Mouse (Mus musculus): Measurements from ENCODE around the gene Eme2. TPM values are rescaled to one million over a fixed set of nuclear protein-coding genes. Genes with fewer than 3 reads are reported as not detected.
A peak's percentile ranks its signal among the peaks of the same experiment; 100 is the strongest.

Eme2 gene
- polyA plus RNA-seq, 1 experiment from 2014 or later, result 12.2 TPM

GRCm38 (mm10) chr17:24885356-24886133, 9.3 kb downstream of the Eme2 start:
- ATAC-seq (ENCODE audit: low read depth), result no peak
- Histone ChIP-seq H3K9ac (ENCODE audit: low read depth, low read length) (peak overlapping the region; percentile 83), H3K4me3 (ENCODE audit: low read depth, low read length) (peak overlapping the region; percentile 94), H3K4me2 (ENCODE audit: low read depth, low read length) (peak overlapping the region; percentile 90), H3K36me3 (ENCODE audit: control insufficient read depth, insufficient read depth) (peaks cover 40% of the 10 kb centered on the region), H3K27ac (ENCODE audit: low read length) (peak overlapping the region; percentile 58), H3K27me3 (ENCODE audit: control insufficient read depth, insufficient read depth, low read depth, low read length) (no peaks in the 10 kb centered on the region), H3K4me1 (ENCODE audit: control insufficient read depth, low read depth, low read length) (peaks cover 27% of the 10 kb centered on the region), H3K9me3 (replicated peaks; ENCODE audit: control insufficient read depth, low read length) (no peaks in the 10 kb centered on the region)
- 20% methylated on average over 22 of the region's 22 CpGs for WGBS (ENCODE audit: insufficient replicate concordance)

DNA sequence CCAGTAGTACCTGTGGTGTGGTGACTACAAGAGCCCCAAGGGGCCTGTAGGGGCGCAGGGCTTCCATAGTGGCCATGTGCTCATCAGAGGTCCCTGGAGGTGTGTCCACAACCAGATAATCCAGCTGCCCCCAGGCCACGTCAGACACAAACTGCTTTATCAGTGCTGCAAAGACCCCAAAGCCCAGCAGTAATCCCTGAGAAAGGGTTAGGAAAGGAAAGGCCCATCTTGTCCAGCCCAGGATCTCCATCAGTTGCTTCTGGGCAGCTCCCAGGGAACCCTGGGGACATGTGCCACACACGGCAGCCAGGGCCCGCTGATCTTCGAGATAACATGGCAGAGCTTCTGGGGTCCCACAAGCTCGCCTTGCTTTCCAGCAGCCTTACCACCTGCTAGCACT, 10.5 kb downstream of the Eme2 start:
- no peak for ATAC-seq (ENCODE audit: low read depth)
- no peaks in the 10 kb centered on the region for H3K9me3 ChIP-seq (replicated peaks; ENCODE audit: control insufficient read depth, low read length)
- H3K4me3 ChIP-seq (ENCODE audit: low read depth, low read length), result no peak overlapping the region
- H3K27ac ChIP-seq (ENCODE audit: low read length), result no peak overlapping the region
- no peak overlapping the region for H3K4me2 ChIP-seq (ENCODE audit: low read depth, low read length)
- peaks cover 26% of the 10 kb centered on the region for H3K4me1 ChIP-seq (ENCODE audit: control insufficient read depth, low read depth, low read length)
- H3K27me3 ChIP-seq (ENCODE audit: control insufficient read depth, insufficient read depth, low read depth, low read length), result no peaks in the 10 kb centered on the region
- 70% methylated on average over 6 of the region's 6 CpGs for WGBS (ENCODE audit: insufficient replicate concordance)
- no peak overlapping the region for H3K9ac ChIP-seq (ENCODE audit: low read depth, low read length)
- peaks cover 29% of the 10 kb centered on the region for H3K36me3 ChIP-seq (ENCODE audit: control insufficient read depth, insufficient read depth)

DNA sequence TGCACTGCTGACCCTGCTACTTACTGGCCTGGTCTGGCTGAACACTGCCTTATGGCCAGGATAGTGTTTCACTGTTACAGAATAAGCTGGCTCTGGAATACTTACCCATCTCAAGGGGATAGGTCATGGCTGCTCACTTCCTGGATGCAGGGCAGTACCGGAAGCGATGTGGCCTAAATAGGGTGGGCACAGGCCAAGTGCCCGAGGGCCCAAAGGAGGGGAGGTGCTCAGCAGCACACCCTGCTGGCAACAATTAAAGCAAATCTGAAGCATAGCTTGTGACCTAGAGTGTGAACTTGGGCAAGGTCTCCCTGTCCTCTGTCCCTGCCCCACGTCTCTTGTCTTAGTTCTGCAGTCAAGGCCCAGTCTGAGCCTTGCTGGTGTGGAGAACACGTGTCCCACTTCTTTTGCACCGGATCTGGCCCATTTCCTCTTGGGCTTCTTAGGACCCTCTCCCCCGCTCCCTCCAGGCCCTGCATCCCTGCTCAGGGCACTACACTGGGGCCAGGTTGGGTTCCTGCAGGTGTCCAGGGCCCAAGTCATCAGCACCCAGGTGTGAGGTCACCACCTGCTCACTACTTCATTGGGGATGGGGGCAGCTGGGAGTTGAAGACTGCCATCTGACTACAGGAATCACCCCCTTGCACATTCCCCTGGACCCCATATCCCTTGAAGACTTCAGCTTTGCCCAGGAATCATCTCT, 13.0 kb downstream of the Eme2 start:
- Histone ChIP-seq H3K9me3 (replicated peaks; ENCODE audit: control insufficient read depth, low read length) (no peaks in the 10 kb centered on the region), H3K4me3 (ENCODE audit: low read depth, low read length) (no peak overlapping the region), H3K36me3 (ENCODE audit: control insufficient read depth, insufficient read depth) (peaks cover 20% of the 10 kb centered on the region), H3K4me1 (ENCODE audit: control insufficient read depth, low read depth, low read length) (peaks cover 13% of the 10 kb centered on the region), H3K27me3 (ENCODE audit: control insufficient read depth, insufficient read depth, low read depth, low read length) (no peaks in the 10 kb centered on the region), H3K9ac (ENCODE audit: low read depth, low read length) (no peak overlapping the region), H3K4me2 (ENCODE audit: low read depth, low read length) (no peak overlapping the region), H3K27ac (ENCODE audit: low read length) (no peak overlapping the region)
- WGBS (ENCODE audit: insufficient replicate concordance), result 40% methylated on average over 7 of the region's 7 CpGs
- no peak for ATAC-seq (ENCODE audit: low read depth)

DNA sequence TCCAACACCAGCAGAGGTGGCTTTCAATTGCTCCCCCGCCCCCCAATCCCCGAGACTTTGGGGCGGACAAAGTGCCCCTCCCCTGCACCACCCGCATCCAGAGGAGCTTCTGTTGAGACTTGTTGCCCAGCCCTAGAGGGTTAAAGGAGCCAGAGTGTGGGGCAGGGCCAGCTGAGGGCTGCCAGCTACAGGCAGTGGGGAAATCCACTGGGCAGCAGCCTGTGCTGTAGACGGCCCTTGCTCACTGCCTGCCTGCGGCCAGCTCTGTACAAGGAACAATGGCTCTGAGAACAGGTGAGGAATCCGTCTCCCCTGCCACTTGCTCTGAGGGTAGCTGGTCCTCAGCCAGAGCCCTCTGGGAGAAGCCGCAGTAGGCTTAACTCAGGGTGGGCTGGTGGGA, 16.4 kb downstream of the Eme2 start:
- 68% methylated on average over 8 of the region's 8 CpGs for WGBS (ENCODE audit: insufficient replicate concordance)

GRCm38 (mm10) chr17:24878117-24878397, 16.8 kb downstream of the Eme2 start:
- Histone ChIP-seq H3K36me3 (ENCODE audit: control insufficient read depth, insufficient read depth) (peaks cover 9% of the 10 kb centered on the region), H3K9me3 (replicated peaks; ENCODE audit: control insufficient read depth, low read length) (no peaks in the 10 kb centered on the region), H3K4me1 (ENCODE audit: control insufficient read depth, low read depth, low read length) (peaks cover 3% of the 10 kb centered on the region; the same call in 1 of the 2 replicates), H3K27ac (ENCODE audit: low read length) (peak overlapping the region; percentile 62), H3K27me3 (ENCODE audit: control insufficient read depth, insufficient read depth, low read depth, low read length) (no peaks in the 10 kb centered on the region), H3K9ac (ENCODE audit: low read depth, low read length) (no peak overlapping the region), H3K4me3 (ENCODE audit: low read depth, low read length) (no peak overlapping the region), H3K4me2 (ENCODE audit: low read depth, low read length) (peak overlapping the region; percentile 17; the same call in 1 of the 2 replicates)
- 59% methylated on average over 5 of the region's 5 CpGs for WGBS (ENCODE audit: insufficient replicate concordance)
- peak; percentile 71 for ATAC-seq (ENCODE audit: low read depth)

More for the DNA sequence above, 16.4 kb downstream of the Eme2 start:
- Histone ChIP-seq H3K9me3 (replicated peaks; ENCODE audit: control insufficient read depth, low read length) (no peaks in the 10 kb centered on the region), H3K36me3 (ENCODE audit: control insufficient read depth, insufficient read depth) (peaks cover 14% of the 10 kb centered on the region), H3K27me3 (ENCODE audit: control insufficient read depth, insufficient read depth, low read depth, low read length) (no peaks in the 10 kb centered on the region), H3K27ac (ENCODE audit: low read length) (no peak overlapping the region), H3K4me1 (ENCODE audit: control insufficient read depth, low read depth, low read length) (peaks cover 3% of the 10 kb centered on the region; the same call in 1 of the 2 replicates), H3K9ac (ENCODE audit: low read depth, low read length) (no peak overlapping the region), H3K4me3 (ENCODE audit: low read depth, low read length) (no peak overlapping the region), H3K4me2 (ENCODE audit: low read depth, low read length) (peak overlapping the region; percentile 1; the same call in 1 of the 2 replicates)
- no peak for ATAC-seq (ENCODE audit: low read depth)

DNA sequence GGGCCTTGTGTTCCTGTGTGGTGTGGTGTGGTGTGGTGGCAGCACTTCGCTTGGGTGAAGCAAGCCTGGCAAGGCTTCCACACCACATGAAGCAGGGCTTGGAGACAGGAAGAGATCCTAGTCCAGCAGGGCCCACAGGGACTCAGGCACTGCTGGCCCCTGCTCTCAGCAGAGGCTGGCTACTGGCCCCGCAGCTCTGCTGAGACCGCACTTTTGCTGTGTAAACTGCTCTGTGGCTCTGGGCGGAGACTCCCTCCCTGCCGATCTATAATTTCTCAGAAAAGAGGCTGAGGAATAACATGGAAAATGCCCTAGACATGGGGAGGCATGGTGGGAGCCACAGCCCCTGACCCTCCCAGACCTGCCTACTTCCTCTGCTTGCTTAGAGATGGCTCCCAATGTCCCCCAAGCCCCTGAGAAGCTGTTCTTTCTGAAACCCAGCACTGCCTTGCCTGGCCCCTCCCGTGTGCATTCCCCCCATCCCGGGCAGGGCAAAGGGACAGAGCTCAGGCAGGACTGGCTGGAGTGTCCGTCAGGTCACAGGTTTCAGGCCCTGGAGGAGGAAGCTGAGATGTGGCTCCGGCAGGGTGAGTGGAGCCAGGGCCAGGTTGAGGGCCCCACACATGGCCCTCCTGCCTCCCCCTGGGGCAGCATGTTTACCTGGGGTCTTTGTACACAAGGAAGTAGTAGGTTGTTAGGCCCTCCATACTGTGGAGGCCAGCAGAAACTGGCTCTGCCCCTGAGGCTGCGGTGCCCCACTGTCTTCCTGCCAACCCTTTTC, 17.4 kb downstream of the Eme2 start:
- ATAC-seq (ENCODE audit: low read depth), result peak; percentile 75
- 58% methylated on average over 10 of the region's 10 CpGs for WGBS (ENCODE audit: insufficient replicate concordance)
- 0 out of 2 replicates have a peak overlapping the region, but pooled peaks have one; percentile 12 for H3K9ac ChIP-seq (ENCODE audit: low read depth, low read length)
- no peaks in the 10 kb centered on the region for H3K9me3 ChIP-seq (replicated peaks; ENCODE audit: control insufficient read depth, low read length)
- H3K36me3 ChIP-seq (ENCODE audit: control insufficient read depth, insufficient read depth), result peaks cover 4% of the 10 kb centered on the region; the same call in 1 of the 2 replicates
- peaks cover 3% of the 10 kb centered on the region; the same call in 1 of the 2 replicates for H3K4me1 ChIP-seq (ENCODE audit: control insufficient read depth, low read depth, low read length)
- peak overlapping the region; percentile 5; the same call in 1 of the 2 replicates for H3K4me3 ChIP-seq (ENCODE audit: low read depth, low read length)
- H3K27me3 ChIP-seq (ENCODE audit: control insufficient read depth, insufficient read depth, low read depth, low read length), result no peaks in the 10 kb centered on the region
- peak overlapping the region; percentile 62 for H3K27ac ChIP-seq (ENCODE audit: low read length)
- H3K4me2 ChIP-seq (ENCODE audit: low read depth, low read length), result peak overlapping the region; percentile 17

DNA sequence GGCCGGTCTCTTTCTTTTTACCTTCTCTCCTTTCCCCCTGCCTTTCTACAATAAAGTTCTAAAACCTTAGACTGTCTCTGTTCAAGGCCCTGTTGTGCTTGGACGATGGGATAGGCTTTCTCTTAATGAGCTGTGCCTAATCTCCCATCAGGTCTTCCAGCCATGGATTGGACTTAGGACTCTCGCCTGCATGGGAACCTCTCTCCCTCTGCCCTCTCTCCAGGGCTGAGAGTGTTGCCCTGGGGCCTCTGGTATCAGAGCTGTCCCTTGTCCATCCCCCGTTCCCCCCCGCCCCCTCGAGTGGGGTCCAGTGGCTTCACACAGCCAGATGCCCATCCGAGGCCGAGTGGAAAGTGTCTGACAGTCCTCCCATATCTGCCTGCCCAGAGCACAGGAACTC, 19.9 kb downstream of the Eme2 start:
- Histone ChIP-seq H3K9ac (ENCODE audit: low read depth, low read length) (no peak overlapping the region), H3K36me3 (ENCODE audit: control insufficient read depth, insufficient read depth) (no peaks in the 10 kb centered on the region), H3K9me3 (replicated peaks; ENCODE audit: control insufficient read depth, low read length) (no peaks in the 10 kb centered on the region), H3K4me1 (ENCODE audit: control insufficient read depth, low read depth, low read length) (peaks cover 3% of the 10 kb centered on the region; the same call in 1 of the 2 replicates), H3K4me2 (ENCODE audit: low read depth, low read length) (no peak overlapping the region), H3K27ac (ENCODE audit: low read length) (no peak overlapping the region), H3K27me3 (ENCODE audit: control insufficient read depth, insufficient read depth, low read depth, low read length) (no peaks in the 10 kb centered on the region), H3K4me3 (ENCODE audit: low read depth, low read length) (no peak overlapping the region)
- WGBS (ENCODE audit: insufficient replicate concordance), result 60% methylated on average over 8 of the region's 8 CpGs
- ATAC-seq (ENCODE audit: low read depth), result no peak

GRCm38 (mm10) chr17:24874405-24874745, 20.5 kb downstream of the Eme2 start:
- Histone ChIP-seq H3K9me3 (replicated peaks; ENCODE audit: control insufficient read depth, low read length) (no peaks in the 10 kb centered on the region), H3K27me3 (ENCODE audit: control insufficient read depth, insufficient read depth, low read depth, low read length) (no peaks in the 10 kb centered on the region), H3K4me2 (ENCODE audit: low read depth, low read length) (no peak overlapping the region), H3K4me3 (ENCODE audit: low read depth, low read length) (no peak overlapping the region), H3K4me1 (ENCODE audit: control insufficient read depth, low read depth, low read length) (peaks cover 3% of the 10 kb centered on the region; the same call in 1 of the 2 replicates), H3K36me3 (ENCODE audit: control insufficient read depth, insufficient read depth) (no peaks in the 10 kb centered on the region), H3K9ac (ENCODE audit: low read depth, low read length) (no peak overlapping the region), H3K27ac (ENCODE audit: low read length) (no peak overlapping the region)
- ATAC-seq (ENCODE audit: low read depth), result no peak
- WGBS (ENCODE audit: insufficient replicate concordance), result 17% methylated on average over 1 of the region's 1 CpGs

Measured in liver, embryonic 16.5 days (tissue).